Mouse (Mus musculus) lung, embryonic 15.5 days (tissue): Measurements from ENCODE around the gene Amdhd2. TPM values are rescaled to one million over a fixed set of nuclear protein-coding genes. Genes with fewer than 3 reads are reported as not detected.
A peak's percentile ranks its signal among the peaks of the same experiment; 100 is the strongest.

ENCODE experiments used
- ATAC-seq: fragments of 200-750 bp; cut with Nextera tagmentation; 2 replicates; pipeline ENCODE4 v1.8.0; 2017; ENCODE audit warnings: moderate number of reproducible peaks, borderline replicate concordance; ENCODE audit not compliant: low FRiP score, low TSS enrichment; ENCODE audit errors: extremely low read depth
- H3K27ac ChIP-seq: fragments of 300-500 bp; sonication (generic); 2 replicates; pipeline ENCODE4 v1.5.1; 2015; ENCODE audit warnings: moderate library complexity, mild to moderate bottlenecking, inconsistent platforms
- H3K27me3 ChIP-seq: fragments of 300-500 bp; sonication (generic); 2 replicates; pipeline ENCODE4 v1.6.1; 2015; ENCODE audit warnings: inconsistent platforms
- H3K36me3 ChIP-seq: fragments of 300-500 bp; sonication (generic); 2 replicates; pipeline ENCODE4 v1.6.1; 2015; ENCODE audit warnings: inconsistent platforms
- H3K4me1 ChIP-seq: fragments of 300-500 bp; sonication (generic); 2 replicates; pipeline ENCODE4 v1.6.1; 2015; ENCODE audit warnings: inconsistent platforms
- H3K4me2 ChIP-seq: fragments of 300-500 bp; sonication (generic); 2 replicates; pipeline ENCODE4 v1.6.1; 2015; ENCODE audit warnings: inconsistent platforms, mild to moderate bottlenecking, moderate library complexity
- H3K4me3 ChIP-seq: fragments of 300-500 bp; sonication (generic); 2 replicates; pipeline ENCODE4 v1.5.1; 2015; ENCODE audit warnings: mild to moderate bottlenecking, inconsistent platforms
- H3K9ac ChIP-seq: fragments of 300-500 bp; sonication (generic); 2 replicates; pipeline ENCODE4 v1.6.1; 2015; ENCODE audit warnings: inconsistent platforms
- H3K9me3 ChIP-seq: fragments of 300-500 bp; sonication (generic); 2 replicates; pipeline ENCODE4 v1.6.1; 2016; ENCODE audit warnings: inconsistent platforms
- WGBS: fragments of 180-500 bp; shearing (Covaris S2); methylation state at CpG from one replicate; pipeline ENCODE4 v1.1.7; 2015; 5-methylcytosine and 5-hydroxymethylcytosine counted together
- polyA plus RNA-seq: library from polyadenylated mRNA; unstranded; fragments of >200 nt; fragmentation: Nextera tagmentation; extraction: Ambion mirVana; gene quantifications from 2 replicates; pipeline ENCODE4 v1.2.1, GENCODE M21; 2015

Amdhd2 gene
- polyA plus RNA-seq, 1 experiment from 2014 or later: 33.2 TPM

DNA sequence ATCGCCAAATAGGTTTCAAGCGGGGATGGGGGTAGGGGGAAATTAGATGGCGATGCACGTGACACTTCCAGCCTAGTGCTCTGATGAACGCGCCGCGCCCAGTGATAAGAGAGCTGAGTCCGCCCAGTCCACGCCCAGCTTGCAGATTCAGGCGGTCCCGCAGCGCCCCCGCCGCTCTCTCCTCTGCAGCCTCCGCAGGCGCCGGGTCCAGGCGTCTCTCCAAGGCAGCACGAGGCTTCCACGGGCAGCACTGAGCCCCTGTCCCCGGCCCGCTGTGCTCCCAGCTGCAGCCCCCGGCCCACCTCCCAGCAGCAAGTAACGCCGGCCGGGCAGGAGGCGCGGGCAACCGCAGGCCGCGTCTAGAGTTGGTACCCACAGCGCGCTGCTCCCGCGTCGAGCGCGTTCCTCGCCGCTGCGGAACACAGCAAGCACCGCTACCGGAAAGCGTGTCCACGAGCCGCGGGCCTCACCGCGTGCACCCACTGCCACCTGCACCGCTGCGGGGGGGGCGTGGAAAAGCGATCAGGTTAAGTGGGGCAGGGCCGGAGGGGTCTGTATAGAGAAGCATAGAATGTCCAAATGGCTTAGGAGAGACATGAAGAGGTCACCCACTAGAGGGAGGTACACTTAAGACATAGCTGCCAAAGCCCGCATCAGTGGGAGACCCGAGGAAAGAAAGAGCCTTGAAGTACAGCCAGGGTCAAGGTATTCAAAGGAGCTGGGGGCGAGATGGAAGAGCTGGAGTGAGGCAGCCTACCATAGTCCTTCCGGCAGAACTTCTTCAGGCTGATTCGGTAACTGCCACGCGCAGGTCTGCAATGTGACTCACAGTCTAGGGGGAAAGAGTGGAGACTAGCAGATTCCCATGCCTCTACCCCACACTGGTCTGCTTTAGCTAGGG lies 43.1 kb upstream of the Amdhd2 start:
- peak overlapping the region; percentile 98 for H3K4me2 ChIP-seq
- H3K9me3 ChIP-seq: no peaks in the 10 kb centered on the region
- peaks cover 73% of the 10 kb centered on the region for H3K4me1 ChIP-seq
- peak overlapping the region; percentile 76 for H3K9ac ChIP-seq
- peaks cover 26% of the 10 kb centered on the region for H3K27me3 ChIP-seq
- ATAC-seq: 0 out of 2 replicates have a peak, but pooled peaks have one; percentile 8
- H3K27ac ChIP-seq: peak overlapping the region; percentile 59; the same call in 1 of the 2 replicates
- H3K4me3 ChIP-seq: peak overlapping the region; percentile 75
- 4% methylated on average over 62 of the region's 62 CpGs for WGBS
- H3K36me3 ChIP-seq: no peaks in the 10 kb centered on the region

DNA sequence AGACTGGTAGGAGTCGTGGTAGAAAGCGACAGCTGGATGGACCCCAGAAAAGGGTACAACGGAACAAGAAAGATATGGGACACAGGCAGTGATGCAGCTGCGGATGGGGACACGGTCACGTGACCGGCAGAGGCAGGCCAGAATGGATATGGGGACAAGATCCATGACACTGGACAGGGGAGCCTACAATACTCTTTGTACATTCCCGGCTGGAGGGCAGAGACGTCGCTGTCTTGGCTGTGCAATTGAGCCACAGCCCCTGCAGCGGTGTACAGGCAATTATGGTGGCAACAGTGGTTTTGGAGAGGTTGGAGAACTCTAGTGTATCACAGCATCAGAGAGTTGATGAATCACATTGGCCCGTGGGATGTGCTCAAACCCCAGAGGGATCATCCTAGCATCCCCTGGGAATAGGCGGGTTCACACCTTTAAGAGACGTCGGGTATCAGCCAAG lies 42.4 kb upstream of the Amdhd2 start:
- no peaks in the 10 kb centered on the region for H3K9me3 ChIP-seq
- peaks cover 65% of the 10 kb centered on the region for H3K4me1 ChIP-seq
- H3K4me3 ChIP-seq: peak overlapping the region; percentile 75
- 8% methylated on average over 15 of the region's 15 CpGs for WGBS
- H3K36me3 ChIP-seq: no peaks in the 10 kb centered on the region
- H3K9ac ChIP-seq: peak overlapping the region; percentile 76; the same call in 1 of the 2 replicates
- peak; percentile 17; the same call in 1 of the 2 replicates for ATAC-seq
- peak overlapping the region; percentile 59 for H3K27ac ChIP-seq
- peak overlapping the region; percentile 98 for H3K4me2 ChIP-seq
- H3K27me3 ChIP-seq: peaks cover 25% of the 10 kb centered on the region

DNA sequence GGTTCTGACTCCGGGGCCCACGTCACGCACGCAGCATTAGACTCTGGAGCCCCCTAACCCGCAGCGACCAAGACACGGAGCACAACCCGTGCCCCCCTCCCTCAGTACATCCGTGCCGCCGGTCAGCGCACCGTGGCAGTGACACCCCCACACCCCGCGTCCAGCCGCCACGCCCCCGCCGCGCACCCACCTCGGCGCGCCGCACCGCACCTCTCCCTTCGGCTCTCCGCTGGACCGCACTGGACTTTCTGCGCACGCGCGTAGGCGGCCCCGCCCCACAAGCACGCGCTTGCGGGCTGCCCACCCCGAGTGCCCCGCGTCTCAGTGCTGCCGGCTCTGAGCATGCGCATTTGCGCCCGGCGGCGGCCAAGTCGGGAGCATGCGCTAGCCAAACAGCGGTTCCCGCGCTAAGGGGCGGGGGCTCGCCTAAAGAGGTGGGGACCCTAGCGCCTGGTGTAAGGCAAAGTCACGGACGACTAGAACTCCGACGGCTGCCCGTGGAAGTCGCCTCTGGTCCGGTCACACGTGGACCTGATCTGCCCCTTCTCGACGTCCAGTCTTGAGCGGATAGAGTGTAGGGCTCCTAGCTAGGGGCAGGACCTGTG lies 41.8 kb upstream of the Amdhd2 start, which contains the start of gene Tbc1d24:
Tbc1d24 (minus strand) TSS at position 279 of the 605 bp plus-strand sequence.
- Histone ChIP-seq H3K9ac (peak within 1 kb of the TSS; percentile 76), H3K27me3 (peaks cover 22% of the 10 kb centered on the region), H3K4me3 (peak within 1 kb of the TSS; percentile 75), H3K4me2 (peak within 1 kb of the TSS; percentile 98), H3K4me1 (peaks cover 61% of the 10 kb centered on the region), H3K27ac (peak within 1 kb of the TSS; percentile 59), H3K36me3 (no peaks in the 10 kb centered on the region), H3K9me3 (no peaks in the 10 kb centered on the region)
- peak; percentile 60 for ATAC-seq
- WGBS: under 1% methylated on average over 65 of the region's 65 CpGs

DNA sequence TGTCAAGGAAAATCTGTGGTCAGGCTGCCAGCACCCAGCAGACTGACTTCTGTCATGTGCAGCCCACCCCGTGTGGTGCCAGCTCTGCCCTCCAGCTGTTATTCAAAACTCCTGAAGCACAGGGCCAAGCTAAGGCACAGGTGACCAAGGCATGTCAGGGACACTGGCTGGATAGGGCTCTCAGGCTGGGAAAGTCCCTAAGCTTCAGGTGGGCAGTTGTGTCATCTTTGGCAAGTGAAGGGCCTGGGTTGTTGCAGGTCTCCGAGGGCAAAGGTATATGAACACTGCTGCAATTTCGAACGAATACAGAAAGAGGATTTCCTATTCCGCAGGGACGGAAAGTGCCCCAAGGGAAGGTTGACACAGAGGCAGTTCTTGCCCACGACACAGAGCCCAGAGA lies 41.3 kb upstream of the Amdhd2 start:
- Histone ChIP-seq H3K27ac (0 out of 2 replicates have a peak overlapping the region, but pooled peaks have one; percentile 5), H3K4me1 (peaks cover 56% of the 10 kb centered on the region)
- 7% methylated on average over 7 of the region's 7 CpGs for WGBS

DNA sequence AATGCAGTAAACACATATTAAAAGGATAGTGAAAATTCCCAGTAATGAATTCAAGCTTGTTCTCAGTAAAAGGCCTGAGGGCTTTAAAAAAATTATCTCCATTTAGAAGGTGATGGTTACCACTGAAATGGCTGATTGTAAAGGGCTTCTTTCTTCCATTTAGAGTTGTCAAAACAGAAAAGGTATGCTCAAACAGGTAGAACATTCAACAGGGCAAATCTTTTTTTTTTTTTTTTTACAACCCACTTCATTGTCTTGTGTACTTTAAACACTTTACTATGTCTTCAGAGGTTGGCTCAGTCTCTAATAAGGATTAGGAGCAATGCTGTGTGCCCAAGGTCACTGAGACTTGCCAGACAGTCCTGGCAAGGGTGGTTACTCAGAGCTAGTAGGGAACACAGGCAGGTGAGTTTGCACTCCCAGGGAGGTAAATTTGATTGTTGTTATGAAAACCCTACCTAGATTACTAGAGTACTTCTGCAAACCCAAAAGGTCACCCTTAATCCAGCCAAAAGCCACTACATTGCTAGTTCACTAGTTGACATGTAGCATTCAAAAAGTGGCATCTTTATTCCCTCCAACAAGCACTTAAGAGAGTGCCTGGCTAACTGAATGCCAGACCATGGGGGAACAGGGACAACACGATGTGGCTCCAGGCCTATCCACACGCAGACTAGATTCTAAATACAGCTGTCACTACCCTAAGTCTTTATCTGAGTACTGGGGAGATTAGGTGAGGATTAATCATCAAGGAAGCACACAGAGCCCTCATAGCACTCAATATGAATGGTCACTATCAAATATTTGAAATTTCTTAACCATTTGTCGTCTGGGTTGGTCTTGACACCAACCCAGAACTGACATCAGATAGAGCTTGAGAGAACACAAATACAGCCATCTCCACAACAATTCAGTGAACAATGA lies 40.3 kb upstream of the Amdhd2 start:
- Histone ChIP-seq H3K4me1 (peaks cover 48% of the 10 kb centered on the region), H3K4me2 (peak overlapping the region; percentile 98; the same call in 1 of the 2 replicates), H3K27ac (no peak overlapping the region), H3K9me3 (no peaks in the 10 kb centered on the region), H3K27me3 (peaks cover 22% of the 10 kb centered on the region), H3K4me3 (no peak overlapping the region), H3K9ac (no peak overlapping the region), H3K36me3 (no peaks in the 10 kb centered on the region)
- ATAC-seq: no peak
- 64% methylated on average over 3 of the region's 3 CpGs for WGBS

More for the DNA sequence above, 41.3 kb upstream of the Amdhd2 start:
- Histone ChIP-seq H3K9me3 (no peaks in the 10 kb centered on the region), H3K4me2 (peak overlapping the region; percentile 98), H3K36me3 (no peaks in the 10 kb centered on the region), H3K27me3 (peaks cover 22% of the 10 kb centered on the region), H3K4me3 (peak overlapping the region; percentile 75), H3K9ac (peak overlapping the region; percentile 76)
- no peak for ATAC-seq

DNA sequence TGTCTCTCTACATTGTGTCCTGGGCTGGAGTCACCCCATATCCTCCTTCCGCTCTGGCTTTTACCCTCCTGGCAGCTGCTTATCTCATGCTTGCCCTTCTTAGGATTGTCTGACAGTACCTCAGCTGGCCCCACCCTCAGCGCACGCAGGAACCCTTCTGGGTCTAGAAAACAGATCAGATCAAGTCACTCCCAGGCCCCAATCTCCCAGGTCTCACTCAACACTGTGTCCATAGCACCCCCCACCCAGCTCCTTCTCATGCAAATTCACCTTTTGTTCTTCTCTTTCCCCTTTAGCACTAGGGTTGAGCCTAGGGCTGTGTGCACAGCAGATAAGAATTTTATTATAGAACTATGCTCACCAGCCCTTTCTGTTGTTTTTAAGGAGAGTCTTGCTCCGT lies 39.5 kb upstream of the Amdhd2 start:
- no peak for ATAC-seq
- Histone ChIP-seq H3K27ac (no peak overlapping the region), H3K4me1 (peaks cover 40% of the 10 kb centered on the region), H3K4me3 (no peak overlapping the region), H3K9ac (no peak overlapping the region), H3K36me3 (no peaks in the 10 kb centered on the region), H3K9me3 (no peaks in the 10 kb centered on the region), H3K27me3 (peaks cover 19% of the 10 kb centered on the region), H3K4me2 (no peak overlapping the region)
- WGBS: 46% methylated on average over 4 of the region's 4 CpGs

DNA sequence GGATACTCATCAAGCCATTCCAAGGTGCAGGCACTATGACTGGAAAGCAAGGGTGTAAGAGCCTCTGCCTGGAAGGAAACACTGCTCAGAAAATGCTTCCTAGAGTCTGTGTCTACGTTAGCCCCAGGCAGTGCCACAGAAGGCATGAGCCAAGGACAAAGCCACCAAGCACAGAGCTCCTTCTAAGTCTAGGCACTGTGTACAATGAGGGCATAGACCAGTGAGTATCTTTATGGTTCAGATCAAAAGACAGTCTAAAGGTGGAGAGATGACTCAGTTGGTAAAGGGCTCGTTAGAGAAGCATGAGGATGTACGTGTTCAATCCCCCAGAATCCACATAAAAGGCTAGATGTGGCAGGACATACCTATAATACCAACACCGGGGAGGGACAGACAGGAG lies 37.5 kb upstream of the Amdhd2 start:
- ATAC-seq: no peak
- no peak overlapping the region for H3K9ac ChIP-seq
- WGBS: 79% methylated on average over 4 of the region's 4 CpGs
- peaks cover 2% of the 10 kb centered on the region for H3K27me3 ChIP-seq
- H3K4me1 ChIP-seq: peaks cover 21% of the 10 kb centered on the region
- H3K27ac ChIP-seq: no peak overlapping the region
- H3K4me3 ChIP-seq: no peak overlapping the region
- no peaks in the 10 kb centered on the region for H3K36me3 ChIP-seq
- H3K4me2 ChIP-seq: no peak overlapping the region
- no peaks in the 10 kb centered on the region for H3K9me3 ChIP-seq

DNA sequence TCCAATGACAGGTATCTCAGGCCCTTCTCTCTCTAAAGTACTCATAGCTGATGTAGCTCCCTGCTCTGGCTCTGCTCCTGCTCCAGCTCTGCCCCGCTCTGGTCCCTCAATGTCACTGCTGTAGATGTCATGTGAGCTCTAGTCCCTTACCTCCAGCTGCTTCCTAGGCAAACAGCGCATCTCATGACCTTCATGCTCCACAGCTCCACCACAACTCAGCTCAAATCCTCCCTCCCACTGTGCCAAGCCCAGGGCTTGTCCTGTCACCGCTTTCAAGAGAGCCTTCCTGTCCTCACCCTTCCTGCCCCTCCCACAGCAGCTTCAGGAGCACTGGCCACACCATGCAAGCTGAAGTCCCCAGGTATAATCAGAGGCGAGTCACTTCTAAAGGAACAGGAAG lies 36.2 kb upstream of the Amdhd2 start:
- no peaks in the 10 kb centered on the region for H3K27me3 ChIP-seq
- 65% methylated on average over 4 of the region's 4 CpGs for WGBS
- H3K9ac ChIP-seq: no peak overlapping the region
- ATAC-seq: no peak
- no peak overlapping the region for H3K27ac ChIP-seq
- H3K9me3 ChIP-seq: no peaks in the 10 kb centered on the region
- no peak overlapping the region for H3K4me2 ChIP-seq
- H3K36me3 ChIP-seq: no peaks in the 10 kb centered on the region
- no peak overlapping the region for H3K4me3 ChIP-seq
- H3K4me1 ChIP-seq: peaks cover 12% of the 10 kb centered on the region

DNA sequence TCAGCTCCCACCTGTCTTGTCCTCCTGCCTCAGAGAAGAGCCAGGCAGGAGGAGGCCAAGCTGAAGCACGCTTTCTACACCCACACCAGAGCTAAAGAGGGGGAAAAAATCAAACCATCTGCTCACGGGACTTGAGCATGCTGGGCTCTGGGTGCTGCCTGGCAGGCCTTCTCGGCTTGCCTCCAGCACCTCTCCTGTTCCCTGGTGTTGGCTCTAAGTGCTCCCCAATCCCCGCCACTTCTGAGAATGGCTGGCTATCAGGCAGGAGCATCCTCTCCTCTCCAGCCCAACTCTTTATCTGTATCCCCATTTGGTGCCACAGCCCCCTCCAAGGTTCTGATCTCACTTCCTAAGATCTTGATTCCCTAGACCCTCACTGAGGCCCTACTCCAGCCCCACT lies 35.7 kb upstream of the Amdhd2 start:
- WGBS: 71% methylated on average over 4 of the region's 4 CpGs
- no peaks in the 10 kb centered on the region for H3K36me3 ChIP-seq
- ATAC-seq: no peak
- H3K9ac ChIP-seq: no peak overlapping the region
- no peak overlapping the region for H3K27ac ChIP-seq
- no peaks in the 10 kb centered on the region for H3K27me3 ChIP-seq
- H3K9me3 ChIP-seq: no peaks in the 10 kb centered on the region
- H3K4me3 ChIP-seq: no peak overlapping the region
- H3K4me1 ChIP-seq: peaks cover 7% of the 10 kb centered on the region
- H3K4me2 ChIP-seq: no peak overlapping the region

DNA sequence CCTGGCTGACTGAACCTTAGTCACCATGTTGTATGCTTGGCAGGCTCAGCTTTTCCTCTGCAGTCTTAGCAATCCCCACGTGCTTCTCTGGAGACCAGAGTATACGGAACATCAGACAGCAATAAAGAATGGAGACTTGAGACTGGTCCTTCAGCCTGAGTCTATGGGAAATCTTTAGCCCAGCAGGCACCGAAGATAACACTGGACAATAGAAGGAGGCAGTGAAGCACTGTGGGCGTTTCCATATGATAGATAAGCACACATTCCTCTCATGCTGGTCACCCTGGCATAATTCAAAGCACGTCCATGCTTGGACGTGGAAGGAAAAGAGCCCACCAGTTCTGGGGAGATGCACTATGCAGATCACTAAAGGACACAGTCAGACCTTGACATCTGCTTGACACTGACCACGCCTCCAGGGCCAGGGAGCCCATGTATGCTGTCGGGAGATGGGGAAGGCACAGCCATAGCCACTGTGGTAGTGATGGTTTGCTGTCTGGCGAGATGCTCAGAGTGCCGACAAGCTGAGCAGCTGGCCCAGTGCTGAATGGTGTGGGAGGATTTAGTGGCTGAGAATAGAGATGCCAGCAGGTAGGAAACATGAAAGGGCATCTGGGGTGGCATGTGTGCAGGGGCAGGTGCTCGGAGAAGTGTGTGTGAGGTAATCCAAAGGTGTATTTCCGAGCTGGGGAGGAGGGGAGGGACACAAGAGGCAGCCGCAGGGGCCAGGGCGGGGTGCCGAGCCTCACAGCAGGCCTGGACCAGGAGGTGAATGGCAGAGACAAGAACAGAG lies 33.7 kb upstream of the Amdhd2 start:
- Histone ChIP-seq H3K4me2 (no peak overlapping the region), H3K9ac (no peak overlapping the region), H3K4me1 (no peaks in the 10 kb centered on the region), H3K36me3 (no peaks in the 10 kb centered on the region), H3K27ac (no peak overlapping the region), H3K9me3 (no peaks in the 10 kb centered on the region), H3K27me3 (no peaks in the 10 kb centered on the region), H3K4me3 (no peak overlapping the region)
- ATAC-seq: no peak
- WGBS: 57% methylated on average over 15 of the region's 15 CpGs

DNA sequence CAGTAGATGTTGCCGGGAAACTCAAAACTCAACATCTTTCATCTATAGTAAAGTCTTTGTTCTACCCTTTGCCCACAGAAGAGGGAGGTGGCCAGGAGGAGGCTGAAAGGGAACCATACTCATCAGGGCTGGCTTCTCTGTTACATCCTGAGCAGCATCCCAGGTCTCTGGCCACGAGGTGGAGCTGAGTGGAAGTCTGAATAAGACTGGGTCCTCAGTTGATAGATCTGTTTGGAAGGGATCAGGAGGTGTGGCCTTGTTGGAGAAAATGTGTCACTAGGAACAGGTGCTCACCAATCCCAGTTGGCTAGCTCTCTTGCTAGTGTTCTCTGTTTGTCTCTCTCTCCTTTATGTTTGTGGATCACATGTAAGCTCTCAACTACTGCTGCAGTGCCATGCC lies 31.8 kb upstream of the Amdhd2 start:
- Histone ChIP-seq H3K9me3 (no peaks in the 10 kb centered on the region), H3K9ac (no peak overlapping the region), H3K4me3 (no peak overlapping the region), H3K4me2 (no peak overlapping the region), H3K27me3 (no peaks in the 10 kb centered on the region), H3K4me1 (no peaks in the 10 kb centered on the region), H3K36me3 (no peaks in the 10 kb centered on the region), H3K27ac (no peak overlapping the region)
- 55% methylated on average over 2 of the region's 2 CpGs for WGBS
- ATAC-seq: no peak
